Mouse (Mus musculus) cerebellum, postnatal 25 days (tissue): ENCODE results near the gene Cdt1.
A peak's percentile ranks its signal among the peaks of the same experiment; 100 is the strongest.
"Not testable (repeated sequence)": the region's sequence is repeated elsewhere in the genome, so short reads cannot be mapped to it uniquely, and the experiment has no call there.

ENCODE experiments used
- DNase-seq, 2 experiments: peaks; one replicate each; pipeline ENCODE4 v3.0.0; 2021; ENCODE audit warnings: mixed read lengths in 2 of 2

Gene Cdt1

GRCm38 (mm10) chr8:122550234-122550994 is 17.4 kb upstream of the Cdt1 start:
- peak; percentile 38 to 52 for DNase-seq

DNA sequence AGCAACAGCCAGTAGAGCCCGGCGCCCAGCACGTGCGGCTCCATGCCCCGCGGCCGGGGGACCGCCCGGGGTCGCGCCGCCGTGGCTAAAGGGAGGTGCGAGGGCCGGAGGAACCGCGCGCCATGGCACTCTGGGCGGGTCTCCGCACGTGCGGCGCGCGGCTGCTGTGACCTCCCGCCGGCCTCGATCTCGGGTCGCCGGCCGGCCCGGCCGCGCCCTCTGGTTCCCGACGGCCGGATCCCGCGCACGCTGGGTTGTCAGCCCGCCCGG is 16.9 kb upstream of the Cdt1 start:
- DNase-seq: no peak

GRCm38 (mm10) chr8:122551265-122552051 is 16.4 kb upstream of the Cdt1 start, which contains the start of gene Piezo1:
TSS of gene Piezo1 (minus strand) at chr8:122551329.
- peak; percentile 68 to 81 for DNase-seq

DNA sequence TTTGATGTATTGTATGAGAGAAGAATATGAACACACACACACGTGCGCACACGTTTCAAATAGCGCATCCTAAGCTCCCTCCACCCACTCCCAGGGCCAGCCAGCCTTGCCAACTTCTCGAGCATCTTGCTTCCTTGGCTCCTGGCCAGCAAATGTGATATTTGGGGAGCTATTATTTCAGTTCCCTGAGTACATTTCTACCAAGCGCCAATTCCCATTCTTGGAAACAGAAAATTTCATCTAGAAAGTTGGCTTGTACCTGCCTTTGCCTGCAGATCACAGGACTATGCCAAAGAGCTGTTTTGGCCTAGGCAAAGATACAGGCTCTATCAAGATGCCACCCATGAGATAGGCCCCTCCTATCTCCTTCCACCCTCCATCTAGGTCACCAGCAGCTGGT is 13.0 kb upstream of the Cdt1 start:
- DNase-seq: peak; percentile 48 to 77

DNA sequence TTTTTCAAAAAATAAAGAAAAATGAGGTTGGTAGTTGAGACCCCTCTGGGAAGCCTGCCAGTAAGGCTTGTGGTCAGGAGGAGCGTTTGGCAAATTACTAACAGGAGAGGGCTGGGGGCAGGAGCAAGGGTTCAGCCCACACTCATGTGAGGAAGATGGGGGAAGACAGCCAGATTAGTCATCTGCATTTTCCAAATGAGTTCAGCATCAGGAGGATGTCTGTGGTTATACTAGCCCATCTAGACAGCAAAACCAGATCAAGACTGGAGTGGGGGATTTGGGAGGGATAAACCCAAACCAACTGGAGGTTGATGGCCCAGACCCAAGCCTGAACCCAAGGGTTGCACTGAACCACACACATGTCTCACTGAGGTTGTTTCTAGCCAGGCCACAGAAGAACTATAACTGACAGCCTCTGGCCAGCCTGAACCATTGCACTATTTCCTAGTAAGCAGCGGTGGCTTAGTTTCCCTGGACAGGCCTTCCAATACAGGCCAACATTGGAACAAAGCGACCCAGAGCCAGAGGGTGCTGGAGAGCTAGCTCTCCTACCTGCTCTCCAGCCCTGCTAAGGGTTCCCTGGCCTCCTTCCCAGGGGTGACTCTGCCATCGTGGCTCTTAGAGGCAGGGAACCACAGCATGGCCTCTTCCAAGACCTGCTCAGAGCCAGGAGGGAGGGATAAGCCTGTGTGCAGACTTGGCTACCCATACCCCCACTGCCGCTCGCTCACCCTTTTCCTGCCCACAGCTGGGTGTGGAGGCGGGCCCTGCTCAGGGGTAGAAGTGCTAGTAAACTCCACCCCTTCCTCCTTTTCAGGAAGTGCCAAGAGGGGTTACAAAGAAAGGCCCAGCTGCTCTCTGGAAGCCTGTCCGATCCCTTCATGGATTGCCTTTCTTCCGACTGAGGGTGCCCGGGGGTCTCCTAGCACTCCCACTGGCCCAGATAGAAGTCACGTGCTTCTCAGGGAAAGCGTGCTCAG is 11.5 kb upstream of the Cdt1 start:
- no peak for DNase-seq

GRCm38 (mm10) chr8:122557248-122558038 is 10.4 kb upstream of the Cdt1 start:
- peak; percentile 43 to 51 for DNase-seq

- peak; percentile 48 to 61 for DNase-seq
Observed at GRCm38 (mm10) chr8:122558671-122559349, 9.0 kb upstream of the Cdt1 start.

DNA sequence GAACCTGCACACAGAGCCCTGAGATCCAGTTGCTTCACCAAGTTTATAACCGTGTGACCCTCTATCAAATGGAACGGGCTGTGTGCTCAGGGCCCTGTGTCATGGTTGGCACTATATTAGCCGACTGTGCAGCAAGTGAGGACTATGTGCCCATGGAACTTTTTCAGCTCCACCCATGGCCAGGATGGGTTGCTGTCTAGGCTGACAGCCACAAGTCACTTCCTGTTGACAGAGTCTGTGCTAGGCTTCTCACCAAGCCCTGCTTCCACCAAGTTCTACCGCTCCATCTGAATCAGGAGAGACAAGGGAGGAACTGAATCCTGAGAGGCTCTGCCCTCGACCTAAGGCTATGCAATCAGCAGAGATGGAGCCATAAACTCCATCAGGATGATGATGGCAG is 6.6 kb upstream of the Cdt1 start:
- DNase-seq: no peak

DNA sequence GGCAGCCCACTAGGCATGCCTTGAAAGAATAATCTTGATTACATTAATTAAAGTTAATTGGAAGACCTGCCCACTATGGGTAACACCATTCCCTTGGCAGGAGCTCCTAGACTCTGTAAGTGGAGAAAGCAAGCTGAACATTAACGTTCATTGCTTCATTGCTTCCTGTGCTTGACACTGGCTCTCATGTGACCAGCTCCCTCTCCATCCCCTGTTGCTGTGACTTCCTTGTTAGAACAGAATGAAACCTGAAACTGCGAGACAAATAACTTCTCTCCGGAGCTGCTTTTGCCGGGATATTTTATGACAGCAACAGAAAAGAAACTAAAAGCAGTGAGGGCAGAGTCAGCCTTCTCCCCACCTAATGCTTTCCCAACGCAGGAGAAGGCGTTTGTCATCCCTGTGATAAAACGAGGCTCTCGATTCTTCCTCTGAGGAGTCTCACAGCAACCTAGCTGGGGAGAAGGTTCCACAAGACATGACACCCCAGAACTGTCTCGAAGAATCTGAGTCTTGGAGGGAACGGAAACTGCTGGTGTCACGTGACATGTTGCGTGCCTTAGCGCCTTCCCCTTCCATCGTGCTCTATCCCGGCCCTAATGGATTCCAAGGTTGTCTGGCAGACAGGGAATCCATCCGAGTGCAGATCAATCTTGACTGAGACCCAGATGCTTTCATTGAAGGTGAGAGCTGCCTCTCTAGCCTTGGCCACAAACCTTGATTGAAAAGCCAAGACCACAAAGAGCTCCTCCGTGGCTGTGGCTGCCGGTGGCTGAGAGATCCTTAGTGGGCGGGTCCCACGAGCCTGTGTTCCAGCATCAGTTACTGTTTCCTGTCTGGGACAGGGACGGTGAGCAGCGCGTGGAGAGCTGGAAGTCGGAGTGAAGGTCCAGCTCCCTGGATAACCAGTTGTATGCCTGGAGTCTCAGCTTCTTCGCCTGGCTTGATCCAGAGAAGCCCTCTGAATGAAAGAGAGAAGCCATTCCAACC is 3.2 kb upstream of the Cdt1 start:
- DNase-seq: no peak

DNA sequence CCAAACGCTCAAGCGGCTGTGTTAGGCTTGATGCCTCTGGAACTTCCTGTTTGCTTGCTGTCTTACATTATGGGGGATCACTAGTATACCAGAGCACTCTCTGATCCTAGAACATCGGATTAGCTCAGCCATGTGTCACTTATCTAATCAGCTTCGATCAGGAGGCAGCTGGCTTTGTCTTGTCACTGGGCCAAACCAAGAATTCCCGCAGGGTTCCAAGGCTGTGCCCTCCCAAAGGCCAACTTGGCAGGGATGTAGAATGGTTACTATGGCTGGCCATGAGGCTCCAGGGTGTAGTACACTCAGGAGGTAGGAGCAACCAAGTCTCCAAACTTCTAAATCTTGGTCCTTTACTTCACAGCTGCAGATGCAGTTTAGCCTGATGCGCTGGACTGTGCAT is 1.0 kb upstream of the Cdt1 start:
- DNase-seq: peak; percentile 41 to 52

GRCm38 (mm10) chr8:122568109-122568504 is 292 bp downstream of the Cdt1 start:
- DNase-seq: no peak

- DNase-seq: no peak
Observed at GRCm38 (mm10) chr8:122568881-122569309, 1.1 kb downstream of the Cdt1 start.

DNA sequence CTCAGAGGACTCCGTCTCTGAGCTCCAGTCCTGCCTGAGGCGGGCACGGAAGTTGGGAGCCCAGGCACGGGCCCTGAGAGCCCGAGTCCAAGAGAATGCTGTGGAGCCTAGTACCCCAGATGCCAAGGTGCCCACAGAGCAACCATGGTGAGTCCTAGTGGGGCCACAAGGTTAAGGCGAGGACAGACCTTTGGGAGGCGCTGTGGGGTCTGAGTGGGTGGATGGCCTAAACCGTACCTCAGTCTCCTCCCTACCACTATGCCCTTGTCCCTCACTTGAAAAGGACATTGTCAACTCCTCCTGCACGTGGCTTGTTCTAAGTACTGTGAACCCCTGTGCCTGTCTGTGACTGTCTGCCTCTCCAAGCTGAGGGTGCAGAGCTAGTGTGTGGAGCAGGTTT is 1.5 kb downstream of the Cdt1 start:
- no peak for DNase-seq

GRCm38 (mm10) chr8:122569996-122570395 is 2.2 kb downstream of the Cdt1 start:
- no peak for DNase-seq

DNA sequence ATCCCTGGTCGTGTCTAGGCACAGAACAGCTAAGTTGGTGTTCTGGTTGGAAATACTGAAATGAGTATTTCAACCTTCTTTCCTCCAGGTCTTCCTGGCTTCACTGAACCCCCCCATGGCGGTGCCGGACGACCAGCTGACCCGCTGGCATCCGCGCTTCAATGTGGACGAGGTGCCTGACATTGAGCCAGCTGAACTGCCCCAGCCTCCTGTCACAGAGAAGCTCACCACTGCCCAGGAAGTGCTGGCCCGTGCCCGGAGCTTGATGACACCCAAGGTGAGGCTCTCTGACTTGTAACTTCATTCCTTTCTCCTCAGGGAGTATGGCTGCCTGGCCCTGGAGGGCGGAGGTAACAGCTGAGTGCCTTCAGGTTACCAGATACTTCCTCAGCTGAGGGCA is 3.3 kb downstream of the Cdt1 start:
- DNase-seq: peak; percentile 80 to 85

DNA sequence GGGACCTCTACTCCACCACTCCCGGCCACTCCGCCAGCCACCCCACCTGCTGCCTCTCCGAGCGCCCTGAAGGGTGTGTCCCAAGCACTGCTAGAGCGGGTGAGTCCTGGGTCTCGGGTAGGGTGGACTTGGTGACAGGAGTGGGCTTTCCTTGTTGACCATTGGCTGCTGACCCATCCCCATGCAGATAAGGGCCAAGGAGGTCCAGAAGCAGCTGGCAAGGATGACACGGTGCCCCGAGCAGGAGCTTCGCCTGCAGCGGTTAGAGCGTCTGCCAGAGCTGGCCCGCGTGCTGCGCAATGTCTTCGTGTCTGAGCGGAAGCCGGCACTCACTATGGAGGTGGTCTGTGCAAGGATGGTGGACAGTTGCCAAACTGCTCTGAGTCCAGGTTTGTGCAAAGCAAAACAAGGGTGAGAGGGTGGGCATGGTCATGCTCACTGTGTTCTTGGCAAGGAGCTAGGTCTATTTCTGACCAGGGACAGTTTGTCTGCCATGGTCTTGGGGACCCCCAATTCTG is 4.0 kb downstream of the Cdt1 start:
- peak in 1 of 2 experiments; percentile 21 for DNase-seq

- DNase-seq: peak in 1 of 2 experiments; percentile 5
Observed at GRCm38 (mm10) chr8:122572751-122573150, 4.9 kb downstream of the Cdt1 start.

- DNase-seq: not testable (repeated sequence)
Observed at GRCm38 (mm10) chr8:122573176-122573575, 5.4 kb downstream of the Cdt1 start.

- DNase-seq: no peak
Observed at GRCm38 (mm10) chr8:122573577-122573976, 5.8 kb downstream of the Cdt1 start.

DNA sequence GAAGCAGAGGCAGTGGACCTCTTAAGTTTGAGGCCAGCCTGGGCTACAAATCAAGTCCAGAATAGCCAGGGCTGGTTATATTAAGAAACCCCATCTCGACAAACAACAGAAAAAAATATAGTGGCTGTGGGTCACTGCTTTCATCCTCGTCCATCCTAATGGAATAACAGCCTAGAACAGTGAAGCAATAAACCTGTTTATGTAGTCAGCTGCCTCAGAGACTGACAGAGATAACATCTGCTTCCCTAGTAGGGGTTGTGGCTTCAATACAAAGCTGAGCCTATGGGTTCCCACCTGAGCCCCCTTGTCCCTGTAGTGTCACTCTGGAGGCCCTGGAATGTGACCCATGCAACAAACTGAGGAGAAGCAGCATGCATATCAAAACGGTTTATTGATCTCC is 6.4 kb downstream of the Cdt1 start:
- no peak for DNase-seq
